Mouse (Mus musculus): Measurements from ENCODE around the gene Ifna14. TPM values are rescaled to one million over a fixed set of nuclear protein-coding genes. Genes with fewer than 3 reads are reported as not detected.

Gene Ifna14
- total and polyA plus RNA-seq, 3 experiments = not detected

- DNase-seq = no peak
- Histone ChIP-seq H3K4me3 (no peak within 1 kb of the TSS), H3K79me2 (replicated peaks; ENCODE audit: control insufficient read depth, insufficient read depth, low read length) (no peaks in the 10 kb centered on the region), H3K36me3 (ENCODE audit: control insufficient read depth, insufficient read depth, low read length) (no peaks in the 10 kb centered on the region), H3K27ac (no peak within 1 kb of the TSS), H3K27me3 (ENCODE audit: control insufficient read depth, insufficient read depth, low read length) (no peaks in the 10 kb centered on the region), H3K9ac (ENCODE audit: low read depth, low read length) (no peak within 1 kb of the TSS), H3K4me1 (ENCODE audit: control insufficient read depth, insufficient read depth, low read length) (no peaks in the 10 kb centered on the region)
- WGBS = 84% methylated on average over 4 of the region's 4 CpGs
- TF ChIP-seq CTCF (IDR thresholded peaks at IDR 0.05) (no peak), EP300 (IDR thresholded peaks at IDR 0.05; ENCODE audit: insufficient read depth, low read depth, low read length) (no peak), POLR2A (IDR thresholded peaks at IDR 0.05; ENCODE audit: insufficient read depth, low read depth, low read length) (no peak)
- intact Hi-C loops (cut with DNase I) = loop anchor here (1.0 kb wide), 1 partner anchor 21 kb away; no protein-coding TSS in a partner anchor
Observed at GRCm38 (mm10) chr4:88522674-88523073, 48.9 kb downstream of the Ifna14 start, which contains the start of gene Ifnb1. Gene Ifnb1 (minus strand): TSS chr4:88522774.

Other genes starting within 250 kb of the Ifna14 start
- 1 to 10 TPM; 3.5 to 5.4 TPM for gene Hacd4, start 132.9 kb downstream of the Ifna14 start, total RNA-seq (2021)
- 2.9 and 5.0 TPM in 2 replicates for gene Hacd4, start 132.9 kb downstream of the Ifna14 start, polyA plus RNA-seq (2012; rRNA removed)
- not detected for gene Ifnb1, start 49.0 kb downstream of the Ifna14 start, total RNA-seq (2021)
- not detected in 2 replicates for gene Ifnb1, start 49.0 kb downstream of the Ifna14 start, polyA plus RNA-seq (2012; rRNA removed)
- not detected for gene Ifna15, start 13.6 kb downstream of the Ifna14 start, total RNA-seq (2021)
- not detected in 2 replicates for gene Ifna15, start 13.6 kb downstream of the Ifna14 start, polyA plus RNA-seq (2012; rRNA removed)
- not detected for gene Ifna9, start 20.6 kb upstream of the Ifna14 start, total RNA-seq (2021)
- gene Ifna9, start 20.6 kb upstream of the Ifna14 start, polyA plus RNA-seq (2012; rRNA removed) = not detected in 2 replicates
- gene Ifna12, start 31.6 kb upstream of the Ifna14 start, total RNA-seq (2021) = not detected
- gene Ifna12, start 31.6 kb upstream of the Ifna14 start, polyA plus RNA-seq (2012; rRNA removed) = not detected in 2 replicates
- gene C87499, start 62.6 kb upstream of the Ifna14 start, total RNA-seq (2021) = not detected
- gene C87499, start 62.6 kb upstream of the Ifna14 start, polyA plus RNA-seq (2012; rRNA removed) = not detected in 2 replicates
- not detected for gene Ifna13, start 72.7 kb upstream of the Ifna14 start, total RNA-seq (2021)
- gene Ifna13, start 72.7 kb upstream of the Ifna14 start, polyA plus RNA-seq (2012; rRNA removed) = not detected in 2 replicates
- gene Ifna16, start 105.1 kb upstream of the Ifna14 start, total RNA-seq (2021) = not detected
- not detected in 2 replicates for gene Ifna16, start 105.1 kb upstream of the Ifna14 start, polyA plus RNA-seq (2012; rRNA removed)
- not detected for gene Ifna2, start 112.1 kb upstream of the Ifna14 start, total RNA-seq (2021)
- not detected in 2 replicates for gene Ifna2, start 112.1 kb upstream of the Ifna14 start, polyA plus RNA-seq (2012; rRNA removed)
- not detected for gene Ifnab, start 119.6 kb upstream of the Ifna14 start, total RNA-seq (2021)
- gene Ifnab, start 119.6 kb upstream of the Ifna14 start, polyA plus RNA-seq (2012; rRNA removed) = not detected in 2 replicates
- gene Gm26566, start 150.0 kb upstream of the Ifna14 start, total RNA-seq (2021) = under 1 TPM in 1 of 2 experiments, not detected in 1; 0.36 TPM
- 0.20 TPM in 1 of 2 replicates, not detected in the other for gene Gm26566, start 150.0 kb upstream of the Ifna14 start, polyA plus RNA-seq (2012; rRNA removed)
- 10 to 100 TPM; 71.0 to 71.1 TPM for gene Klhl9, start 150.7 kb upstream of the Ifna14 start, total RNA-seq (2021)
- gene Klhl9, start 150.7 kb upstream of the Ifna14 start, polyA plus RNA-seq (2012; rRNA removed) = 11.8 and 26.1 TPM in 2 replicates
- not detected for gene Gm13271, start 183.1 kb upstream of the Ifna14 start, total RNA-seq (2021)
- gene Gm13271, start 183.1 kb upstream of the Ifna14 start, polyA plus RNA-seq (2012; rRNA removed) = not detected in 2 replicates
- gene Gm13283, start 188.3 kb upstream of the Ifna14 start, total RNA-seq (2021) = not detected
- not detected in 2 replicates for gene Gm13283, start 188.3 kb upstream of the Ifna14 start, polyA plus RNA-seq (2012; rRNA removed)
- gene Gm13290, start 202.0 kb upstream of the Ifna14 start, total RNA-seq (2021) = not detected
- gene Gm13290, start 202.0 kb upstream of the Ifna14 start, polyA plus RNA-seq (2012; rRNA removed) = not detected in 2 replicates
- gene Gm13289, start 205.1 kb upstream of the Ifna14 start, total RNA-seq (2021) = not detected
- gene Gm13289, start 205.1 kb upstream of the Ifna14 start, polyA plus RNA-seq (2012; rRNA removed) = not detected in 2 replicates
- gene Gm13272, start 208.1 kb upstream of the Ifna14 start, total RNA-seq (2021) = not detected
- gene Gm13272, start 208.1 kb upstream of the Ifna14 start, polyA plus RNA-seq (2012; rRNA removed) = not detected in 2 replicates
- gene Ifnz, start 210.3 kb upstream of the Ifna14 start, total RNA-seq (2021) = not detected
- not detected in 2 replicates for gene Ifnz, start 210.3 kb upstream of the Ifna14 start, polyA plus RNA-seq (2012; rRNA removed)
- gene Gm13276, start 213.9 kb upstream of the Ifna14 start, total RNA-seq (2021) = not detected
- gene Gm13276, start 213.9 kb upstream of the Ifna14 start, polyA plus RNA-seq (2012; rRNA removed) = not detected in 2 replicates
- not detected for gene Gm13277, start 216.8 kb upstream of the Ifna14 start, total RNA-seq (2021)
- gene Gm13277, start 216.8 kb upstream of the Ifna14 start, polyA plus RNA-seq (2012; rRNA removed) = not detected in 2 replicates
- not detected for gene Gm13278, start 219.8 kb upstream of the Ifna14 start, total RNA-seq (2021)
- not detected in 2 replicates for gene Gm13278, start 219.8 kb upstream of the Ifna14 start, polyA plus RNA-seq (2012; rRNA removed)
- gene Gm13275, start 222.7 kb upstream of the Ifna14 start, total RNA-seq (2021) = not detected
- not detected in 2 replicates for gene Gm13275, start 222.7 kb upstream of the Ifna14 start, polyA plus RNA-seq (2012; rRNA removed)
- not detected for gene Gm13279, start 225.6 kb upstream of the Ifna14 start, total RNA-seq (2021)
- not detected in 2 replicates for gene Gm13279, start 225.6 kb upstream of the Ifna14 start, polyA plus RNA-seq (2012; rRNA removed)
- gene Gm13285, start 227.9 kb upstream of the Ifna14 start, total RNA-seq (2021) = not detected
- not detected in 2 replicates for gene Gm13285, start 227.9 kb upstream of the Ifna14 start, polyA plus RNA-seq (2012; rRNA removed)
- gene Gm13287, start 231.5 kb upstream of the Ifna14 start, total RNA-seq (2021) = not detected
- gene Gm13287, start 231.5 kb upstream of the Ifna14 start, polyA plus RNA-seq (2012; rRNA removed) = not detected in 2 replicates
- not detected for gene Gm13288, start 233.7 kb upstream of the Ifna14 start, total RNA-seq (2021)
- not detected in 2 replicates for gene Gm13288, start 233.7 kb upstream of the Ifna14 start, polyA plus RNA-seq (2012; rRNA removed)
- gene Ifna7, start 244.4 kb upstream of the Ifna14 start, total RNA-seq (2021) = not detected
- not detected in 2 replicates for gene Ifna7, start 244.4 kb upstream of the Ifna14 start, polyA plus RNA-seq (2012; rRNA removed)
- not detected for gene Ifna11, start 248.2 kb upstream of the Ifna14 start, total RNA-seq (2021)
- not detected in 2 replicates for gene Ifna11, start 248.2 kb upstream of the Ifna14 start, polyA plus RNA-seq (2012; rRNA removed)